Mouse (Mus musculus) C2C12 (cell line): Measurements from ENCODE around the gene Slc34a3. TPM values are rescaled to one million over a fixed set of nuclear protein-coding genes. Genes with fewer than 3 reads are reported as not detected.

ENCODE experiments used
- H3K27me3 ChIP-seq: one replicate; pipeline ENCODE4 v1.6.1; 2011; ENCODE audit not compliant: control insufficient read depth, insufficient read depth, insufficient read length
- H3K36me3 ChIP-seq: one replicate; pipeline ENCODE4 v1.6.1; 2011; ENCODE audit not compliant: control insufficient read depth, insufficient read depth
- H3K4me3 ChIP-seq: one replicate; pipeline ENCODE4 v1.5.1; 2011; ENCODE audit warnings: mild to moderate bottlenecking, control low read depth; ENCODE audit not compliant: poor library complexity, insufficient read depth, severe bottlenecking
- H3K79me2 ChIP-seq: one replicate; pipeline ENCODE4 v1.6.1; 2011; ENCODE audit not compliant: control insufficient read depth, insufficient read depth
- H3K79me3 ChIP-seq: one replicate; pipeline ENCODE4 v1.6.1; 2011; ENCODE audit warnings: low read depth, control low read depth
- H3ac ChIP-seq: one replicate; pipeline ENCODE3; 2011; ENCODE audit warnings: low read depth; ENCODE audit not compliant: control insufficient read depth, insufficient read length
- CEBPB ChIP-seq: IDR thresholded peaks from one replicate; pipeline ENCODE4 v1.6.1; 2011; ENCODE audit warnings: low read depth, mild to moderate bottlenecking, control low read depth, moderate library complexity
- CTCF ChIP-seq: IDR thresholded peaks from one replicate; pipeline ENCODE4 v1.5.1; 2011; ENCODE audit not compliant: control insufficient read depth, insufficient read depth, insufficient read length
- FOSL1 ChIP-seq: IDR thresholded peaks from one replicate; pipeline ENCODE4 v1.8.0; 2011; ENCODE audit warnings: mild to moderate bottlenecking, low read length; ENCODE audit not compliant: poor library complexity, insufficient read depth, severe bottlenecking
- MAX ChIP-seq: IDR thresholded peaks from one replicate; pipeline ENCODE4 v1.6.1; 2011; ENCODE audit warnings: mild to moderate bottlenecking, control low read depth
- MYOD1 ChIP-seq: IDR thresholded peaks from one replicate; pipeline ENCODE4 v1.6.1; 2011; ENCODE audit warnings: low read depth; ENCODE audit not compliant: control insufficient read depth, insufficient read length
- MYOG ChIP-seq: IDR thresholded peaks from one replicate; pipeline ENCODE4 v1.6.1; 2011; ENCODE audit not compliant: control insufficient read depth, insufficient read length; ENCODE audit errors: extremely low read depth
- USF1 ChIP-seq: IDR thresholded peaks from one replicate; pipeline ENCODE4 v1.6.1; 2011; ENCODE audit warnings: low read depth, mild to moderate bottlenecking, control low read depth, moderate library complexity
- polyA plus RNA-seq: library from polyadenylated mRNA; unstranded; fragments of >200 nt; fragmentation: generic; extraction: Trizol; gene quantifications from one replicate; pipeline ENCODE4 v1.2.1, GENCODE M21; 2012; ENCODE audit warnings: missing spikeins

Gene Slc34a3
- polyA plus RNA-seq, 1 experiment: not detected

GRCm38 (mm10) chr2:25241438-25241775 lies 7.2 kb upstream of the Slc34a3 start:
- Histone ChIP-seq H3ac (no peak overlapping the region), H3K79me3 (no peaks in the 10 kb centered on the region), H3K4me3 (no peak overlapping the region), H3K27me3 (peaks cover 24% of the 10 kb centered on the region), H3K79me2 (no peaks in the 10 kb centered on the region), H3K36me3 (peaks cover 5% of the 10 kb centered on the region)
- no peak for TF ChIP-seq CTCF
- TF ChIP-seq CEBPB: no peak
- no peak for TF ChIP-seq MAX
- TF ChIP-seq MYOD1: no peak
- no peak for TF ChIP-seq FOSL1
- no peak for TF ChIP-seq USF1
- no peak for TF ChIP-seq MYOG

GRCm38 (mm10) chr2:25240723-25241437 lies 6.7 kb upstream of the Slc34a3 start:
- Histone ChIP-seq H3K4me3 (no peak overlapping the region), H3K36me3 (peaks cover 5% of the 10 kb centered on the region), H3K79me2 (no peaks in the 10 kb centered on the region), H3ac (peak overlapping the region; percentile 5), H3K79me3 (no peaks in the 10 kb centered on the region), H3K27me3 (peaks cover 28% of the 10 kb centered on the region)
- TF ChIP-seq MYOG (no peak), CEBPB (no peak), MAX (no peak), CTCF (no peak), USF1 (no peak), FOSL1 (no peak), MYOD1 (no peak)

DNA sequence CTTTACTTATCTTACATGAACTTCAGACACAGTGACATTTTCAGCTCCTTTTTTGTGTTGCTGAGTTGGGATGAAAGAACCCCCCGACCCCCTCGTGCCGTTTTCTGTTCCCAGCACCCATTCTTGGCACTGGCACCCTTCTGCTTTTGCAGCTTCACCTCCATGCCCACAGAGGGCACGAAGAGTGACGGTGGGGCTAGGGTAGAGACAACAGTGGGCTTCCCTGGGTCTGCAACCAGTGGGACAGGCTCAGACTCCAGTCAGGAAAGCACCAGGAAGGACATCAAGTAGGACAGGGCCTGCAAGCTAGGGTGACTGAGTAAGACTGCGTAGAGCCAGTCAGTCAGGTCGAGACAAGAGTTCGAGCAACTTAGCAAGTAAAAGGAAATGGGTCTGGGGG lies 6.1 kb upstream of the Slc34a3 start:
- TF ChIP-seq USF1: no peak
- no peak for TF ChIP-seq MYOG
- no peak for TF ChIP-seq MAX
- TF ChIP-seq CTCF: no peak
- TF ChIP-seq FOSL1: no peak
- no peak for TF ChIP-seq CEBPB
- TF ChIP-seq MYOD1: no peak
- Histone ChIP-seq H3K4me3 (no peak overlapping the region), H3K36me3 (peaks cover 2% of the 10 kb centered on the region), H3K79me3 (no peaks in the 10 kb centered on the region), H3ac (no peak overlapping the region), H3K79me2 (no peaks in the 10 kb centered on the region), H3K27me3 (peaks cover 33% of the 10 kb centered on the region)

- peaks cover 34% of the 10 kb centered on the region for H3K27me3 ChIP-seq
- no peaks in the 10 kb centered on the region for H3K79me2 ChIP-seq
- no peak for TF ChIP-seq MYOD1
- TF ChIP-seq CTCF: no peak
- no peak for TF ChIP-seq MYOG
- TF ChIP-seq FOSL1: no peak
- no peak for TF ChIP-seq MAX
- TF ChIP-seq CEBPB: no peak
- TF ChIP-seq USF1: no peak
- H3K36me3 ChIP-seq: no peaks in the 10 kb centered on the region
- H3ac ChIP-seq: no peak overlapping the region
- H3K79me3 ChIP-seq: no peaks in the 10 kb centered on the region
- H3K4me3 ChIP-seq: no peak overlapping the region
These were observed 5.6 kb upstream of the Slc34a3 start for GRCm38 (mm10) chr2:25239766-25240165.

- Histone ChIP-seq H3K4me3 (no peak overlapping the region), H3K79me2 (no peaks in the 10 kb centered on the region), H3K79me3 (no peaks in the 10 kb centered on the region), H3ac (no peak overlapping the region), H3K27me3 (peaks cover 41% of the 10 kb centered on the region), H3K36me3 (no peaks in the 10 kb centered on the region)
- no peak for TF ChIP-seq MAX
- no peak for TF ChIP-seq USF1
- no peak for TF ChIP-seq MYOG
- TF ChIP-seq MYOD1: no peak
- TF ChIP-seq CEBPB: no peak
- no peak for TF ChIP-seq CTCF
These were observed 3.9 kb upstream of the Slc34a3 start for GRCm38 (mm10) chr2:25238106-25238505.
